Mouse (Mus musculus): ENCODE measurements around the gene Btbd17. TPM values are rescaled to one million over a fixed set of nuclear protein-coding genes. Genes with fewer than 3 reads are reported as not detected.

Gene Btbd17
- polyA plus RNA-seq, 1 experiment from 2014 or later: not detected

- H3K4me3 ChIP-seq (replicated peaks): no peak overlapping the region
- H3K27me3 ChIP-seq: 0 out of 2 replicates have a peak, but pooled peaks cover 4% of the 10 kb centered on the region
- H3K4me2 ChIP-seq: no peak overlapping the region
- ATAC-seq (ENCODE audit: insufficient read depth): no peak
- H3K27ac ChIP-seq (replicated peaks): no peak overlapping the region
- no peaks in the 10 kb centered on the region for H3K36me3 ChIP-seq (replicated peaks)
- H3K9me3 ChIP-seq (replicated peaks): no peaks in the 10 kb centered on the region
- H3K4me1 ChIP-seq (replicated peaks): peaks cover 8% of the 10 kb centered on the region
- no peak overlapping the region for H3K9ac ChIP-seq
- 52% methylated on average over 15 of the region's 15 CpGs for whole genome bisulfite sequencing (ENCODE audit: insufficient replicate concordance)
These were observed 7.0 kb upstream of the Btbd17 start for GRCm38 (mm10) chr11:114802540-114803267.

- Histone ChIP-seq H3K4me2 (no peak overlapping the region), H3K4me3 (replicated peaks) (no peak overlapping the region), H3K9me3 (replicated peaks) (no peaks in the 10 kb centered on the region), H3K27ac (replicated peaks) (no peak overlapping the region), H3K4me1 (replicated peaks) (no peaks in the 10 kb centered on the region), H3K27me3 (peaks cover 6% of the 10 kb centered on the region; the same call in 1 of the 2 replicates), H3K36me3 (replicated peaks) (no peaks in the 10 kb centered on the region), H3K9ac (no peak overlapping the region)
- 59% methylated on average over 1 of the region's 1 CpGs for WGBS (ENCODE audit: insufficient replicate concordance)
- ATAC-seq (ENCODE audit: insufficient read depth): no peak
These were observed 6.2 kb upstream of the Btbd17 start for GRCm38 (mm10) chr11:114801906-114802305.

- Histone ChIP-seq H3K27ac (replicated peaks) (no peak within 1 kb of the TSS), H3K4me2 (no peak within 1 kb of the TSS), H3K4me1 (replicated peaks) (0 out of 2 replicates have a peak, but pooled peaks cover 3% of the 10 kb centered on the region), H3K36me3 (replicated peaks) (no peaks in the 10 kb centered on the region), H3K9me3 (replicated peaks) (no peaks in the 10 kb centered on the region), H3K4me3 (replicated peaks) (no peak within 1 kb of the TSS), H3K9ac (no peak within 1 kb of the TSS), H3K27me3 (peaks cover 27% of the 10 kb centered on the region)
- ATAC-seq (ENCODE audit: insufficient read depth): no peak
- WGBS (ENCODE audit: insufficient replicate concordance): 64% methylated on average over 3 of the region's 3 CpGs
These were observed 2.9 kb upstream of the Btbd17 start, which contains the start of gene Gpr142 for GRCm38 (mm10) chr11:114798624-114799023. TSS of gene Gpr142 (plus strand) at chr11:114798924.

DNA sequence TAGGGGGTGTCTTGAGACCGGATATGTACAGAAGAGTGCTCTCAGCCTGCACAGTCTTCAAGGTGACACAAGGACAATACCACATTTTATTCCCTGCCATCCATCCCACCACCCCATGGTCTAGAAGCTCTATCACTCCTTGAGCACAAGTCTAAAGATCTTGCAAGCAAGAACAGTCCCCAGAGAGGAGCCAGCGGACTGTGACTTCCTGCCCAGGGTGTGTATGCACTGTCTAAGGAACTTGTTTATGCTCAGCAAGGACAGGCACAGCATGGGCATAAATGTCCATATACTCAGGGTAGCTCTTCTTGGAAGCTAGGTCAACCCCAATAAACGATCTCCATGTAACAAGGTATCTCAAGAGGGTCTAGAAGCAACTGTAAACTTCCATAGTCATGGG, 2.2 kb upstream of the Btbd17 start:
- H3K9ac ChIP-seq: no peak overlapping the region
- no peak overlapping the region for H3K4me3 ChIP-seq (replicated peaks)
- no peak overlapping the region for H3K4me2 ChIP-seq
- no peak overlapping the region for H3K27ac ChIP-seq (replicated peaks)
- H3K36me3 ChIP-seq (replicated peaks): no peaks in the 10 kb centered on the region
- WGBS (ENCODE audit: insufficient replicate concordance): 48% methylated on average over 3 of the region's 3 CpGs
- no peak for ATAC-seq (ENCODE audit: insufficient read depth)
- H3K9me3 ChIP-seq (replicated peaks): no peaks in the 10 kb centered on the region
- 0 out of 2 replicates have a peak, but pooled peaks cover 3% of the 10 kb centered on the region for H3K4me1 ChIP-seq (replicated peaks)
- peaks cover 34% of the 10 kb centered on the region for H3K27me3 ChIP-seq

DNA sequence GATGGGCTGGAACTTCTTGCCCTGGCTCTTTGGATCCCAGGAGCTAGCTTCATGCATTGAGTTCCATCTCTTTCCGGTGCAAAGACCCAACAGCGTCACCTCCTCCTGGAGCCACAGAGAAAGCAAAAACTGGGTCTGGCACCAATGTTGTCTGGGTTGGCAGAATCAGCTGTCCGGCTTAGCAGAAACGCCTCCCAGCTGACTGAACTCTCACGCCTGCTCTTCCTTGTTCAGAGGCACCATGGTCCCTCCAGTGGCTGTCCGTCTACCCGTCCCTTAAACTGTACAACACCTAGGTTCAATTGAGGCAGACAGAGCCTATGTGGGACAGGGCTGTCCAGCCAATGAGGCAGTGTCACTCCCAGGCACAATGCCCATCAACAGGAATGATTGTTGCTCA, 1.4 kb upstream of the Btbd17 start:
- 67% methylated on average over 7 of the region's 7 CpGs for WGBS (ENCODE audit: insufficient replicate concordance)
- Histone ChIP-seq H3K27me3 (peaks cover 42% of the 10 kb centered on the region), H3K4me3 (replicated peaks) (no peak overlapping the region)

DNA sequence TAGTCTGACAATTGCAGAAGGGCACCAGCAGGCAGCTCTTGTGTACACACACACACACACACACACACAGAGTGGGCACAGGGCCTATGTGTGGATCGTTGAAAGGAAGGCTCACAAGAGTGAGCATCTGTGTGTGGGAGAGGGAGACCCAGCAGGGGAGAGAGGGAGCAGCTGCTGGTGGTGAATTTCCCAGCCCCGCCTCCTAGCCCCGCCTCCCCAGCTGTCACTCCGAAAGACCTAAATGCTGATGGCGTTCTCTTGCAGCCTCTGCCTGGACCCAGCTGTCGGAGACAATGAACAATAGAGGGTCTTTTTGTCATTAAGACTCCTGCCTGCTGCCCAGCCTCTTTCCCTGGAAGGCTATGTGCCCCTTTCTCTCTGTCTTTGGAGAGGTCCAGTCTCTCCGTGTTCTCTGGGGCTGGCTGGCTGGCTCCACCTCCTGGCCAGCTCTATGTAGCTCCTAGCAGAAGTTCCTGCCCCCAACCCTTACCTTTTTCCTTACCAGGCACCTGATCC, 456 bp downstream of the Btbd17 start:
- under 1% methylated on average over 7 of the region's 7 CpGs for WGBS (ENCODE audit: insufficient replicate concordance)
- peak overlapping the region; percentile 33 for H3K4me3 ChIP-seq (replicated peaks)
- no peak for ATAC-seq (ENCODE audit: insufficient read depth)

More for the DNA sequence above, 1.4 kb upstream of the Btbd17 start:
- Histone ChIP-seq H3K9ac (no peak overlapping the region), H3K4me2 (no peak overlapping the region), H3K9me3 (replicated peaks) (no peaks in the 10 kb centered on the region), H3K4me1 (replicated peaks) (0 out of 2 replicates have a peak, but pooled peaks cover 4% of the 10 kb centered on the region), H3K36me3 (replicated peaks) (no peaks in the 10 kb centered on the region), H3K27ac (replicated peaks) (no peak overlapping the region)
- ATAC-seq (ENCODE audit: insufficient read depth): no peak

GRCm38 (mm10) chr11:114794691-114795090, 1.1 kb downstream of the Btbd17 start:
- ATAC-seq (ENCODE audit: insufficient read depth): no peak
- Histone ChIP-seq H3K4me1 (replicated peaks) (0 out of 2 replicates have a peak, but pooled peaks cover 9% of the 10 kb centered on the region), H3K9ac (no peak overlapping the region), H3K27me3 (peaks cover 67% of the 10 kb centered on the region), H3K4me2 (no peak overlapping the region), H3K36me3 (replicated peaks) (no peaks in the 10 kb centered on the region), H3K27ac (replicated peaks) (no peak overlapping the region), H3K9me3 (replicated peaks) (no peaks in the 10 kb centered on the region), H3K4me3 (replicated peaks) (no peak overlapping the region)
- WGBS (ENCODE audit: insufficient replicate concordance): 49% methylated on average over 4 of the region's 4 CpGs

More for the DNA sequence above, 456 bp downstream of the Btbd17 start:
- Histone ChIP-seq H3K27me3 (peaks cover 61% of the 10 kb centered on the region), H3K9me3 (replicated peaks) (no peaks in the 10 kb centered on the region), H3K9ac (no peak overlapping the region), H3K36me3 (replicated peaks) (no peaks in the 10 kb centered on the region), H3K4me2 (peak overlapping the region; percentile 56), H3K27ac (replicated peaks) (no peak overlapping the region), H3K4me1 (replicated peaks) (0 out of 2 replicates have a peak, but pooled peaks cover 9% of the 10 kb centered on the region)

DNA sequence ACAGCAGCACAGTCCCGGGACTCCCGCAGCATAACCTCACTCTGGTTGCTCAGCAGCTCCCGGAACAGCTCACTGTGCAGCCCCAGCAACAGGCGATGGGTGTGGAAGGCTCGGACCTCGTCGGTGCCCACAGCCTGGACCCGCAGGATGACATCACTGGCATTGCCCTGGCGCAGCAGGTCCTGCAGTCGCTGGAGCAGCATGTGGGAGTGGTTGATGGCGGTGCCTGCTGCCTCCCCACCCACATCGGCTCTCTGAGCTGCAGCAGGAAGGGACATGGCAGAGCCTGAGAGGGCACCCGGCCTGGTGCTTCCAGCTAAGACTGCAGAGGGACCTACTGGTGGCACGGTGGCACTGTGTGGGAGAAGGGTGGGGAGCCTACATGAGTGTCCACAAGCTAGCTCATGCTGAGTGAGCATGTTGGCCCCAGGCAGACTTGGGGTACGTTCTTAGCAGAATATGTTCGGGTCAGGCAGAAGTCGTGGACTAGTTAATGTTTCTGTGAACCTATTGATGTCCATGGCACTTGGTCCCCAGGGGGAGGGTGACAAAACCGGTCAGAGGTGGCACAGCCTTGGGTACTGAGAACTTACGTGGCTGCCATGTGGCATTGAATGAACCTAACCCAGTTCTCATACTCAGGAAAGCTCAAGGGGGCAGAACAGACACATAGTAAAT, 1.7 kb downstream of the Btbd17 start:
- 52% methylated on average over 19 of the region's 19 CpGs for WGBS (ENCODE audit: insufficient replicate concordance)
- no peak overlapping the region for H3K27ac ChIP-seq (replicated peaks)
- peaks cover 13% of the 10 kb centered on the region for H3K4me1 ChIP-seq (replicated peaks)
- H3K4me3 ChIP-seq (replicated peaks): no peak overlapping the region
- H3K9ac ChIP-seq: no peak overlapping the region
- no peaks in the 10 kb centered on the region for H3K9me3 ChIP-seq (replicated peaks)
- no peaks in the 10 kb centered on the region for H3K36me3 ChIP-seq (replicated peaks)
- no peak overlapping the region for H3K4me2 ChIP-seq
- ATAC-seq (ENCODE audit: insufficient read depth): no peak
- peaks cover 73% of the 10 kb centered on the region for H3K27me3 ChIP-seq

GRCm38 (mm10) chr11:114792931-114793494, 2.7 kb downstream of the Btbd17 start:
- Histone ChIP-seq H3K27me3 (peaks cover 80% of the 10 kb centered on the region), H3K4me3 (replicated peaks) (no peak overlapping the region), H3K36me3 (replicated peaks) (no peaks in the 10 kb centered on the region), H3K4me2 (no peak overlapping the region), H3K4me1 (replicated peaks) (peaks cover 17% of the 10 kb centered on the region), H3K27ac (replicated peaks) (no peak overlapping the region), H3K9me3 (replicated peaks) (no peaks in the 10 kb centered on the region), H3K9ac (no peak overlapping the region)
- ATAC-seq (ENCODE audit: insufficient read depth): no peak
- 29% methylated on average over 5 of the region's 5 CpGs for WGBS (ENCODE audit: insufficient replicate concordance)

GRCm38 (mm10) chr11:114791891-114792411, 3.8 kb downstream of the Btbd17 start:
- Histone ChIP-seq H3K27me3 (peaks cover 88% of the 10 kb centered on the region), H3K4me1 (replicated peaks) (peaks cover 17% of the 10 kb centered on the region), H3K9me3 (replicated peaks) (no peaks in the 10 kb centered on the region), H3K36me3 (replicated peaks) (no peaks in the 10 kb centered on the region), H3K4me3 (replicated peaks) (peak overlapping the region; percentile 22), H3K27ac (replicated peaks) (no peak overlapping the region), H3K4me2 (peak overlapping the region; percentile 45), H3K9ac (no peak overlapping the region)
- no peak for ATAC-seq (ENCODE audit: insufficient read depth)
- 1% methylated on average over 59 of the region's 59 CpGs for WGBS (ENCODE audit: insufficient replicate concordance)

Data from liver, embryonic 15.5 days (tissue).